Mouse (Mus musculus) lung, adult 2 months (tissue): Measurements from ENCODE around the gene Cul7.

Source experiments
- CTCF ChIP-seq: fragments of 200-500 bp; IDR thresholded peaks from 2 replicates; pipeline ENCODE4 v1.5.1; 2011; ENCODE audit warnings: mild to moderate bottlenecking, low read length, control low read depth; ENCODE audit not compliant: insufficient read depth
- POLR2A ChIP-seq: fragments of 200-500 bp; IDR thresholded peaks from 2 replicates; pipeline ENCODE4 v1.6.1; 2011; ENCODE audit warnings: low read depth, mild to moderate bottlenecking, control low read depth, low read length, borderline replicate concordance; ENCODE audit errors: extremely low read depth

- no peak for TF ChIP-seq CTCF
- no peak for TF ChIP-seq POLR2A
These were observed 31.1 kb upstream of the Cul7 start for GRCm38 (mm10) chr17:46618769-46619682.
